ENCODE assay signal across 9 mouse cellular contexts in the genomic region with DNA sequence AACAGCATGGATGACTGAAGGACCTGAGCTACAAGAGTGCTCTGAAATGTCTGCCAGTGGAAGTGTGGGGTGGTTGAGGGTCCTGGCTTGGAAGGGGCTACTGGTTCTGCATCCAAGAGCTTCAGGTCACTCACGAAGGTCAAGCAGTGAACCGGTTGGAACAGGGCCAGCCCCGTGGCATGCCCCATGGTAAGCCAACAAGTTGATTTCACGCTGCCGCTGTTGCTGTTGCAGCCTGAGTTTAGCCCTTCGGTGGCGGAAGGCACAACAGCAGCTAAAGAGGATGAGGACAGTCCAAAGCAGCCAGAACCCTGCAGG. TPM values are rescaled to one million over a fixed set of nuclear protein-coding genes. Genes with fewer than 3 reads are reported as not detected.
DNase-seq lines count a peak whose midpoint lies in the region; ATAC-seq and TF ChIP-seq lines count a peak whose summit lies in the region.
"Had no signal": no experiment of that assay in that cellular context is flagged by ENCODE, and none has a peak within 500 bp of the region (broad histone marks: within the 10 kb centered on the region; RNA-seq: fewer than 3 reads in every experiment).

No protein-coding gene starts in this region.

- TF ChIP-seq CTCF in intestine, postnatal 0 days (IDR thresholded peaks at IDR 0.05; ENCODE audit: low read depth) = no peak

- no peak overlapping the region for H3K4me2 ChIP-seq in heart, embryonic 16.5 days (ENCODE audit: low read depth, low read length)
- H3K4me2 ChIP-seq in embryonic facial prominence, embryonic 12.5 days (replicated peaks) = peak overlapping the region; percentile 85
- H3K4me2 ChIP-seq in intestine, postnatal 0 days (replicated peaks; ENCODE audit: low read depth) = no peak overlapping the region
- peak overlapping the region; percentile 97 for H3K4me2 ChIP-seq in midbrain, embryonic 14.5 days (ENCODE audit: low read length)

- ATAC-seq in heart, embryonic 16.5 days (replicated peaks; ENCODE audit: extremely low read depth, insufficient read depth, low FRiP score) = no peak
- ATAC-seq in embryonic facial prominence, embryonic 12.5 days (ENCODE audit: insufficient number of reproducible peaks, insufficient read depth, low FRiP score, low TSS enrichment) = no peak
- no peak for ATAC-seq in intestine, postnatal 0 days
- ATAC-seq in midbrain, embryonic 14.5 days (ENCODE audit: low FRiP score, low TSS enrichment) = no peak
- no peak for ATAC-seq in erythroid progenitor cell, adult 5-6 weeks (replicated peaks; ENCODE audit: low FRiP score, poor library complexity, severe bottlenecking)
- ATAC-seq: Patski had no signal

- H3K4me3 ChIP-seq in heart, embryonic 16.5 days (ENCODE audit: low read length) = no peak overlapping the region
- H3K4me3 ChIP-seq in embryonic facial prominence, embryonic 12.5 days = peak overlapping the region; percentile 66
- H3K4me3 ChIP-seq in intestine, postnatal 0 days (ENCODE audit: low read depth, low read length) = no peak overlapping the region
- peak overlapping the region; percentile 74 for H3K4me3 ChIP-seq in midbrain, embryonic 14.5 days (replicated peaks; ENCODE audit: low read depth, low read length)

- peaks cover 12% of the 10 kb centered on the region for H3K36me3 ChIP-seq in heart, embryonic 16.5 days (ENCODE audit: control insufficient read depth, insufficient read depth)
- peaks cover 33% of the 10 kb centered on the region for H3K36me3 ChIP-seq in embryonic facial prominence, embryonic 12.5 days
- H3K36me3 ChIP-seq in intestine, postnatal 0 days (ENCODE audit: control insufficient read depth, insufficient read depth) = peaks cover 14% of the 10 kb centered on the region
- peaks cover 32% of the 10 kb centered on the region for H3K36me3 ChIP-seq in midbrain, embryonic 14.5 days (ENCODE audit: control insufficient read depth, insufficient read depth, low read length)

- no peak for DNase-seq in heart, postnatal 36 days
- no peak for DNase-seq in midbrain, embryonic 14.5 days
- DNase-seq in embryo, embryonic 10 days (ENCODE audit: low spot score) = no peak
- DNase-seq in spleen, postnatal 14 days (ENCODE audit: low spot score in 2 of 2) = no peak

- no peaks in the 10 kb centered on the region for H3K9me3 ChIP-seq in heart, embryonic 16.5 days (replicated peaks; ENCODE audit: control insufficient read depth, low read length)
- H3K9me3 ChIP-seq in embryonic facial prominence, embryonic 12.5 days = no peaks in the 10 kb centered on the region
- no peaks in the 10 kb centered on the region for H3K9me3 ChIP-seq in intestine, postnatal 0 days (ENCODE audit: control insufficient read depth)
- no peaks in the 10 kb centered on the region for H3K9me3 ChIP-seq in midbrain, embryonic 14.5 days (ENCODE audit: control insufficient read depth, low read length)

- intact Hi-C loops in heart, postnatal 36 days (cut with DNase I) = no loop called here

- peak overlapping the region; percentile 26; the same call in 1 of the 2 replicates for H3K9ac ChIP-seq in heart, embryonic 16.5 days (ENCODE audit: low read length)
- peak overlapping the region; percentile 77 for H3K9ac ChIP-seq in embryonic facial prominence, embryonic 12.5 days
- H3K9ac ChIP-seq in intestine, postnatal 0 days (ENCODE audit: low read depth, low read length) = no peak overlapping the region
- H3K9ac ChIP-seq in midbrain, embryonic 14.5 days (replicated peaks; ENCODE audit: low read length) = peak overlapping the region; percentile 87

- WGBS in heart, embryonic 16.5 days = 70% methylated on average over 7 of the region's 7 CpGs
- 75% methylated on average over 7 of the region's 7 CpGs for WGBS in embryonic facial prominence, embryonic 12.5 days
- 74% methylated on average over 7 of the region's 7 CpGs for WGBS in intestine, postnatal 0 days
- 40% methylated on average over 7 of the region's 7 CpGs for WGBS in midbrain, embryonic 14.5 days

- peaks cover 43% of the 10 kb centered on the region for H3K4me1 ChIP-seq in heart, embryonic 16.5 days (ENCODE audit: control insufficient read depth, insufficient read depth, low read length)
- peaks cover 42% of the 10 kb centered on the region for H3K4me1 ChIP-seq in embryonic facial prominence, embryonic 12.5 days
- 0 out of 2 replicates have a peak, but pooled peaks cover 8% of the 10 kb centered on the region for H3K4me1 ChIP-seq in intestine, postnatal 0 days (replicated peaks; ENCODE audit: control insufficient read depth, insufficient read depth, low read length)
- peaks cover 42% of the 10 kb centered on the region for H3K4me1 ChIP-seq in midbrain, embryonic 14.5 days (ENCODE audit: control insufficient read depth, insufficient read depth, low read length)

- no peak overlapping the region for H3K27ac ChIP-seq in heart, embryonic 16.5 days (ENCODE audit: low read length)
- 0 out of 2 replicates have a peak overlapping the region, but pooled peaks have one; percentile 87 for H3K27ac ChIP-seq in embryonic facial prominence, embryonic 12.5 days
- peak overlapping the region; percentile 24; the same call in 1 of the 2 replicates for H3K27ac ChIP-seq in intestine, postnatal 0 days (ENCODE audit: low read depth, low read length)
- H3K27ac ChIP-seq in midbrain, embryonic 14.5 days (replicated peaks; ENCODE audit: low read depth, low read length) = no peak overlapping the region

- no peaks in the 10 kb centered on the region for H3K27me3 ChIP-seq in heart, embryonic 16.5 days (ENCODE audit: control insufficient read depth, insufficient read depth, low read length)
- no peaks in the 10 kb centered on the region for H3K27me3 ChIP-seq in embryonic facial prominence, embryonic 12.5 days
- no peaks in the 10 kb centered on the region for H3K27me3 ChIP-seq in intestine, postnatal 0 days (replicated peaks; ENCODE audit: control insufficient read depth, insufficient read depth, low read length)
- no peaks in the 10 kb centered on the region for H3K27me3 ChIP-seq in midbrain, embryonic 14.5 days (ENCODE audit: control insufficient read depth, insufficient read depth, low read length)
- H3K27me3 ChIP-seq: Patski had no signal

RNA-seq across cellular contexts. Expression of gene Wbp1, which starts 1.7 kb away (rescaled TPM):
- polyA plus RNA-seq in heart, embryonic 16.5 days (2015; fragmentation: Nextera tagmentation; extraction: Ambion mirVana) = 96.1 and 98.3 TPM in 2 replicates
- total RNA-seq in heart, postnatal 36 days (2021) = 10 to 100 TPM; 71.0 to 71.7 TPM
- polyA plus RNA-seq in embryonic facial prominence, embryonic 12.5 days (2016; fragmentation: Nextera tagmentation; extraction: Ambion mirVana) = 193 and 204 TPM in 2 replicates
- polyA plus RNA-seq in intestine, postnatal 0 days (2015; fragmentation: Nextera tagmentation; extraction: Ambion mirVana) = 69.1 and 72.7 TPM in 2 replicates
- polyA plus RNA-seq in midbrain, embryonic 14.5 days (2014; fragmentation: Nextera tagmentation; extraction: Ambion mirVana) = 155 and 157 TPM in 2 replicates
- total RNA-seq in erythroid progenitor cell, adult 5-6 weeks (2015; ENCODE audit: low replicate concordance) = 42.3 and 48.7 TPM in 2 replicates
- 77.9 and 83.6 TPM in 2 replicates for total RNA-seq in erythroid progenitor cell, adult 5-6 weeks (2017; ENCODE audit: low replicate concordance)

RNA-seq across cellular contexts. Expression of gene Mogs, which starts 4.4 kb away (rescaled TPM):
- polyA plus RNA-seq in heart, embryonic 16.5 days (2015; fragmentation: Nextera tagmentation; extraction: Ambion mirVana) = 14.0 and 23.9 TPM in 2 replicates
- total RNA-seq in heart, postnatal 36 days (2021) = 1 to 10 TPM; 8.2 to 8.8 TPM
- polyA plus RNA-seq in embryonic facial prominence, embryonic 12.5 days (2016; fragmentation: Nextera tagmentation; extraction: Ambion mirVana) = 54.9 and 55.2 TPM in 2 replicates
- 18.4 and 20.9 TPM in 2 replicates for polyA plus RNA-seq in intestine, postnatal 0 days (2015; fragmentation: Nextera tagmentation; extraction: Ambion mirVana)
- 22.4 and 22.6 TPM in 2 replicates for polyA plus RNA-seq in midbrain, embryonic 14.5 days (2014; fragmentation: Nextera tagmentation; extraction: Ambion mirVana)
- total RNA-seq in erythroid progenitor cell, adult 5-6 weeks (2015; ENCODE audit: low replicate concordance) = 4.6 and 14.4 TPM in 2 replicates
- total RNA-seq in erythroid progenitor cell, adult 5-6 weeks (2017; ENCODE audit: low replicate concordance) = 13.1 and 17.1 TPM in 2 replicates

RNA-seq across cellular contexts. Expression of gene Ino80b, which starts 5.5 kb away (rescaled TPM):
- polyA plus RNA-seq in heart, embryonic 16.5 days (2015; fragmentation: Nextera tagmentation; extraction: Ambion mirVana) = 7.4 and 8.1 TPM in 2 replicates
- total RNA-seq in heart, postnatal 36 days (2021) = 10 to 100 TPM; 14.5 to 16.0 TPM
- 17.9 and 21.4 TPM in 2 replicates for polyA plus RNA-seq in embryonic facial prominence, embryonic 12.5 days (2016; fragmentation: Nextera tagmentation; extraction: Ambion mirVana)
- polyA plus RNA-seq in intestine, postnatal 0 days (2015; fragmentation: Nextera tagmentation; extraction: Ambion mirVana) = 6.0 and 8.5 TPM in 2 replicates
- polyA plus RNA-seq in midbrain, embryonic 14.5 days (2014; fragmentation: Nextera tagmentation; extraction: Ambion mirVana) = 13.1 and 14.2 TPM in 2 replicates
- total RNA-seq in erythroid progenitor cell, adult 5-6 weeks (2015; ENCODE audit: low replicate concordance) = 5.8 and 7.5 TPM in 2 replicates
- 7.4 and 24.1 TPM in 2 replicates for total RNA-seq in erythroid progenitor cell, adult 5-6 weeks (2017; ENCODE audit: low replicate concordance)

RNA-seq across cellular contexts. Expression of gene Mrpl53, which starts 10.9 kb away (rescaled TPM):
- polyA plus RNA-seq in heart, embryonic 16.5 days (2015; fragmentation: Nextera tagmentation; extraction: Ambion mirVana) = 165 and 169 TPM in 2 replicates
- total RNA-seq in heart, postnatal 36 days (2021) = 100 to 1,000 TPM; 123 to 132 TPM
- 132 and 139 TPM in 2 replicates for polyA plus RNA-seq in embryonic facial prominence, embryonic 12.5 days (2016; fragmentation: Nextera tagmentation; extraction: Ambion mirVana)
- polyA plus RNA-seq in intestine, postnatal 0 days (2015; fragmentation: Nextera tagmentation; extraction: Ambion mirVana) = 113 and 115 TPM in 2 replicates
- polyA plus RNA-seq in midbrain, embryonic 14.5 days (2014; fragmentation: Nextera tagmentation; extraction: Ambion mirVana) = 120 and 139 TPM in 2 replicates
- 49.5 and 61.6 TPM in 2 replicates for total RNA-seq in erythroid progenitor cell, adult 5-6 weeks (2015; ENCODE audit: low replicate concordance)
- 36.2 and 38.0 TPM in 2 replicates for total RNA-seq in erythroid progenitor cell, adult 5-6 weeks (2017; ENCODE audit: low replicate concordance)

RNA-seq across cellular contexts. Expression of gene Rtkn, which starts 15.6 kb away (rescaled TPM):
- 21.1 and 26.0 TPM in 2 replicates for polyA plus RNA-seq in heart, embryonic 16.5 days (2015; fragmentation: Nextera tagmentation; extraction: Ambion mirVana)
- 1 to 10 TPM; 4.6 to 5.5 TPM for total RNA-seq in heart, postnatal 36 days (2021)
- 51.3 and 54.6 TPM in 2 replicates for polyA plus RNA-seq in embryonic facial prominence, embryonic 12.5 days (2016; fragmentation: Nextera tagmentation; extraction: Ambion mirVana)
- 19.7 and 21.1 TPM in 2 replicates for polyA plus RNA-seq in intestine, postnatal 0 days (2015; fragmentation: Nextera tagmentation; extraction: Ambion mirVana)
- polyA plus RNA-seq in midbrain, embryonic 14.5 days (2014; fragmentation: Nextera tagmentation; extraction: Ambion mirVana) = 5.0 and 8.8 TPM in 2 replicates
- total RNA-seq in erythroid progenitor cell, adult 5-6 weeks (2015; ENCODE audit: low replicate concordance) = not detected in 2 replicates
- 0.30 TPM in 1 of 2 replicates, not detected in the other for total RNA-seq in erythroid progenitor cell, adult 5-6 weeks (2017; ENCODE audit: low replicate concordance)

Comparison
In these comparisons a context has a peak if more than half of its experiments do, and no peak if none do; other contexts are left out.
1. H3K27ac ChIP-seq: peak in embryonic facial prominence, embryonic 12.5 days (single experiment) and intestine, postnatal 0 days (single experiment); none in heart, embryonic 16.5 days (single experiment) and midbrain, embryonic 14.5 days (single experiment).
2. H3K4me2 ChIP-seq: peak in embryonic facial prominence, embryonic 12.5 days (single experiment) and midbrain, embryonic 14.5 days (single experiment); none in heart, embryonic 16.5 days (single experiment) and intestine, postnatal 0 days (single experiment).
3. H3K4me3 ChIP-seq: peak in embryonic facial prominence, embryonic 12.5 days (single experiment) and midbrain, embryonic 14.5 days (single experiment); none in heart, embryonic 16.5 days (single experiment) and intestine, postnatal 0 days (single experiment).